Mouse (Mus musculus) layer of hippocampus, adult 8-10 months (tissue): ENCODE measurements around the gene Lrrc59. TPM values are rescaled to one million over a fixed set of nuclear protein-coding genes. Genes with fewer than 3 reads are reported as not detected.

Source experiments
- DNase-seq, 2 experiments: peaks; one replicate each; pipeline ENCODE4 v3.0.0; 2022; ENCODE audit warnings: low spot score in 2 of 2
- total RNA-seq, 4 experiments: library from RNA; stranded (reverse); gene quantifications; 2 replicates each; pipeline ENCODE4 v1.2.4; 2022

Lrrc59 gene
- total RNA-seq: 10 to 100 TPM; 74.1 to 83.9 (median 79.3) TPM

DNA sequence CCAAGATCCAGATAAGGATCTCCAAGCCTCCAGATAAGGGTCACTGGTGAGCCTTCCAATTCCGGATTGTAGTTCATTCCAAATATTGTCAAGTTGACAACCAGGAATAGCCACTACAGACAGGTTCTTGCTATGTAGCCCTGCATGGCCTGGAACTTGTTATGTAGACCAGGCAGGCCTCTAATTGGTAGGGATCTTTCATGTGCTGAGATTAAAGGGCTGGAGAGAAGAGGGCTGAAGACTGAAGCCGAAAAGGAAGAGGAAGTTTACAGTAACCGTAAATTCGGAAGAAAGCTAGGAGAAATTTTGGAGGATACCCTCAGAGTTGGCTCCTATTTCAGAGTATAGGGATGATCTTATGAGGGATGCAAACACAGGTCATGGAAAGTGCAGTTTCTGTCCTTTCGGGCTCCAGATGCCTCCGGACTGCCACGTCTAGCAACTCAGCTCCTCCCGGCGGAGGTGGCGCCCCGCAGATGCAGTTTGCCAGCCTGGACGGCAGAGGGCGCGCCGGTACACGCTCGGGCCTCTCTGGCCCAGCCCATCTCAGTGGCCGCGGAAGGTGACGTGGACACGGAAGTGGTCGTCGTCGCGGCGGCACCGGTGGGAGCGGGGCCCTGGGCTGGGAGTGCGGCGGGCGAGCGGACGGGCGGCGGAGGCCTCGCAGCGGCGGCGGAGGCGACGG lies at the start of gene Lrrc59:
TSS of gene Lrrc59 (plus strand) at position 569 of the 685 bp plus-strand sequence.
- DNase-seq: peak; percentile 86 to 95

GRCm38 (mm10) chr11:94580111-94580740 lies 49.3 kb upstream of the Lrrc59 start:
- no peak for DNase-seq

- DNase-seq: no peak
These were observed 44.5 kb upstream of the Lrrc59 start for GRCm38 (mm10) chr11:94585091-94585490.

- DNase-seq: no peak
These were observed 42.1 kb upstream of the Lrrc59 start for GRCm38 (mm10) chr11:94587511-94587910.

DNA sequence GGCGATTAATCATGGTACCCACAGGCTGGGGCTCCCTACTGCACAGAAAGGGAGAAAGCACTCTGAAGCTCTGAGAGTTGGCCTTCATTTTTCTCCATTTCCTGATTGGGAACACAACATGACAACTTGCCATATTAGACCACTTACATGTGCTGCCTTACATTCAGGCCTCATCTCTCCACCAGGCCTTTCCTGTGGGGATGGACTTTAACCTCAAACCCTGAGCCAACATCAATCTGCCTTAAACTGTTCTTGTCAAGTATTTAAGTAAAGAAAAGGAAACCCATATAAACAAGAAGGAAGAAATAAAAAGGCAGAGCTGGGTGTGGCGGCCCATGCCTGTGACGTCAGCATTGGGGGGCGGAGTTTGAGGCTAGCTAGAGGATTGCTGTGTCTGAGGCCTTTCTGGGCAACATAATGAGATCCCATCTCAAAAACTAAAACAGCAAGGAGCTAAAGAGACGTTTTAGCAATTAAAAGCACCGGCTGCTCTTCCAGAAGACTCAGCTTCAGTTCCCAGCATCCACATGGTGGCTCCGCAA lies 33.2 kb upstream of the Lrrc59 start:
- DNase-seq: no peak

DNA sequence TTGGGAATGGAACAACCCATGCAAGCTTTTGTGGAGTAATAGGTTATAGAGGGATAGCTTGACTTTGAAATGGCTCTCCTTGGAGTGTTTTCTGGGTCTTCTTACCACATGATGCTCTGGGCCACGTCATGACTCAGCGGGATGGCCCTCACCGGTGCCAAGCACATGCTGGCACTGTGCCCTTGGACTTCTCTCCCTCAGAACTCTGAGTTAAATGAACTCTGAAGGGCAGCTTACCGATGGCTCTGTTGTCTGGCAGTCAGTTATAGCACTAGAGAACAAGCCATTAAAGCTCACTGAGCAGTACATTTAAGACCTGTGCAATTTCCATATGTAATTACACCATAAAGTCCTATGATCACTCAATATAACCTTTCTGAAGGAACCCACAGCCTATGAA lies 32.2 kb upstream of the Lrrc59 start:
- peak in 1 of 2 experiments; percentile 11 for DNase-seq

DNA sequence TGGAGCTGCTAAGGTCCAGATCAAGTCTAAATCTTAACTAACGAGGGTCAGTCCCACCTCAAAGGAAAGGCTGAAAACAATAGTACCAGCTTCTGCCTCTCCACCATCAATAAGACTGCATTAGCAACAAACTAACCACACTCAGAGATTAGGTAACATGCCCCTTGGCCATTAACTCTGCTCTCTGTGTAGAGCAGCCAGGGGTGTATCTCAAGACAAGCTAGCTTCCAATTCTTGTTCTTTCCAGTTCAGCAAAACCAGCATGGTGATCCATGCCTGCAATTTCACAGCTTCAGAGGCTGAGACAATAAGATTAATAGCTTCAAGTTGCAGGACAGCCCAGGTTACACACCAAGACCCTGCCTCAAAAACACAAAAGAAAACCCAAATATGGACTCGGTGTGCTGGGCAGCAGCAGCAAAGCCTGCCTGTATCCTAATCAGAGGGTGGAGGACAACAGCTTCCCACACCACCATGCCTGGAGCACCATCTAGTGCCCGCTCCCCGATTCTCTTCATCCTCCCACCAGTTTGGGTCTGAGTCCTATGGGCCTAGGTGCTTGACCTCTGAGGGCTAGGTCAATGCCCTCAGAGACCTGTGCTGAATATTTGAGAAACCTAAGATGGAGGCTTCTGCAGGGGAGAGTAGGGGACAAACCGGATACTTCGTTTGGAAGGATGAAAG lies 31.0 kb upstream of the Lrrc59 start:
- DNase-seq: no peak

GRCm38 (mm10) chr11:94600447-94600846 lies 29.1 kb upstream of the Lrrc59 start:
- DNase-seq: no peak

- peak in 1 of 2 experiments; percentile 23 for DNase-seq
These were observed 28.0 kb upstream of the Lrrc59 start, which contains the start of gene Acsf2 for GRCm38 (mm10) chr11:94601321-94602281. TSS of gene Acsf2 (minus strand) at chr11:94601871.

GRCm38 (mm10) chr11:94602356-94602955 lies 27.1 kb upstream of the Lrrc59 start:
- DNase-seq: no peak

DNA sequence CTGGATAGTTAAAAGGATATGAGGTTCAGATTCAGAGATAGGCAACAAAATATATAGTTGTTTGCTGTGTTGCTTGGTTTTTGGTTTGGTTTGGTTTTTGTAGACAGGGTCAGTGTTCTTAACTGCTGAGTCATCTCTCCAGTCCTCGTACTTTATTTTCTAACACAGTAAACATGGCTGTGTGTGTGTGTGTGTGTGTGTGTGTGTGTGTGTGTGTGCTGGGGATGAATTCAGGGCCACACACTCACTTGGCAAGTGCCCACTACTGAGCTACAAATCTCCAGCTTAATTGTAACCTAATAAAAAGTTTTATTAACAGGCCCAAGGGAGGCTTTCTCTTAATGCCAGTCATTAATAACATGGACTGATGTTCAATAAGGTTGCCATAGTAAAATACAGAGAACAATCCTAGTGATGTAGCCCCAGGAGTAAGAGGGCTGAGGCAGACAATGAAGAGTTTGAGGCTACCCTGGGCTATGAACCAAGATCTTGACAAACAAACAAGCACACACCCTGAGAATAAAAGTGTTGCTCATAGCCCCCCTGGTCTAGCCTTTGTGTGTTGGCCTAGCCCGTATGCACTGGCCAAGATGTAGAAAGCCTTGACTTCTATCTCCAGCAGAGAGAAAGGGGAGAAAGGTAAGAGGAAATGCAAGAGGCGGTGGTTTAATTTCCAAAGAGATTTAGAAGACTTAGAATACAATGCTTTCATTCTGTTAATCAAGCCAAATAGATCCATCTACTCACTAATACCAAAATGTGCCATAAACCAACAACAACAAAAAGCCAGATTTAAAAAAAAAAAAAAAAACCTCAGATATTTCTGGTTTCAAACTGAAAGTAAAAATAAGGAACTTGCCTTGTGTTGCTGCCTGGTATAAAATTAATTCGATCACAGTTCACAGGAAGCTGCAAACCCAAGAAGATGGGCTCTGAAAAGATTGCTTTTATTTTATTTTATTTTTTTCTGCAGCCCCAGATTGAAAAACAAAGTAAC lies 18.5 kb upstream of the Lrrc59 start:
- no peak for DNase-seq

- DNase-seq: no peak
These were observed 15.0 kb upstream of the Lrrc59 start for GRCm38 (mm10) chr11:94614603-94615002.

DNA sequence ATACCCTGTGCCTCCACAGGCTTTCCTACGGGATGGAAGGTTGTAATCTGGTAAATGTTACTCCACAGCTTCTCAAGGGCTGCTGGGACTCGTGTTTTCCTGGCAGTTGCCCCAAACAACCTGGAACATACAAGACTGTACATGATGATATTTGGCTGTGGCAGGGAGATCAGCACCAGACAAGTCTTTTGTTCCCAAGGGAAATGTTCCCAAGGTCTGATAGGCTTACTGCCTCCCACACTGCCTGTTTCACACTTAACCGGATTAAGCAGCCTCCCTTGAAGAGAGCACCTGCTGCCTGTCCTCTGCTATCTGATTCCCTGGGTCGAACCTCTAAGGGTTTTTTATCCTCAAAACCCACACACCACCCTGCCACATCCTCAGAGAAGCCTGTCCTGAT lies 14.1 kb upstream of the Lrrc59 start:
- no peak for DNase-seq

DNA sequence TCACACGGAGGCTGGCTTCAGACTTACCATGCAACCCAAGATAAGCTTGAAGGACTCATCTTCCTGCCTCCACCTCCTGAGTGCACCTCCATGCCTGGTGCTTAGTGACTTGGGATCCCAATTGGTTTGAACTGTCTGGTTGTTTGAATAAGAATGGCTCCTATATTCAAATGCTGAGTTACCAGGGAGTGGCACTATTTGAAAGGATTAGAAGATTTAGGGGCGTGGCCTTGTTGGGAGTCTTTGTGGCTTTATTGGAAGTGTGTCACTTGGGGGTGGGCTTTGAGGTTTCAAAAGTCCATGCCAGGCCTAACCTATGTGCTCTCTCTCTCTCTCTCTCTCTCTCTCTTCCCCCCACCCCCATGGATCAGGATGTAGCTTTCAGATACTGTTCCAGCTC lies 11.9 kb upstream of the Lrrc59 start:
- DNase-seq: no peak

DNA sequence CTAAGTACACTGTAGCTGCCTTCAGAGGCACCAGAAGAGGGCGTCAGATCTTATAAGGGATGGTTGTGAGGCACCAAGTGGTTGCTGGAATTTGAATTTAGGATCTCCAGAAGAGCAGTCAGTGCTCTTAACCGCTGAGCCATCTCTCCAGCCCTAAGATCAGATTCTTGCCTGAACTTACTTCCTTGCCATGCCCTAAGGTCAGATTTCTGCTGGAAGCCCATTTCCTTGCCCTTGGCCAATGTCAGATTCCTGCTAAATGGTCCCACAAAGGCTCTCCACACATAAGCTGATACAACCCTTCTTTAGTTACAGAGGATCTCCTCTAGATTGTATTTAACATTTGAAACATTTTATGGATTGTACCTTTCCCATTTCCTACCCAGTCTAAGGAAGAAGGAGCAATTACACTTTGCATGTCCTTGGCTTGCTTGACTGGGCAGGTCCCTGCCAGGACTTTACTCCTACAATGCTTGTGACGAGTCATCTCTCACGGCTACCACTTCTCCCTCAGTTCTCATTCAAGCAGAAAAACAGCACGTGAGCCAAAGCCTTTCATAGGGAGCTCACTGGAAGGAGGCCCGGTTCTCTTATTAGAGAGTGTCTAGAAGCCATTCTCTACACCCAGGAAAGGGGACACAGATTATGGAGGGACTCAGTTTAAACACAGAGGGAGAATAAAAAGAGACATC lies 8.7 kb upstream of the Lrrc59 start:
- DNase-seq: no peak

GRCm38 (mm10) chr11:94621458-94621852 lies 8.1 kb upstream of the Lrrc59 start:
- no peak for DNase-seq

GRCm38 (mm10) chr11:94622162-94622561 lies 7.4 kb upstream of the Lrrc59 start:
- no peak for DNase-seq

GRCm38 (mm10) chr11:94629884-94630198 lies 274 bp downstream of the Lrrc59 start:
- DNase-seq: no peak
